Mouse (Mus musculus): Measurements from ENCODE around the gene Psmb9.

Gene Psmb9

GRCm38 (mm10) chr17:34135297-34136224 lies 52.0 kb downstream of the Psmb9 start:
- DNase-seq = peak; percentile 100

- no peak for DNase-seq
These were observed 53.1 kb downstream of the Psmb9 start for GRCm38 (mm10) chr17:34134451-34134850.

- DNase-seq = peak; percentile 36
These were observed 54.3 kb downstream of the Psmb9 start for GRCm38 (mm10) chr17:34133289-34133688.

All from lung, postnatal 14 days (tissue).